Mouse (Mus musculus): ENCODE measurements around the gene Lep.

Gene Lep

DNA sequence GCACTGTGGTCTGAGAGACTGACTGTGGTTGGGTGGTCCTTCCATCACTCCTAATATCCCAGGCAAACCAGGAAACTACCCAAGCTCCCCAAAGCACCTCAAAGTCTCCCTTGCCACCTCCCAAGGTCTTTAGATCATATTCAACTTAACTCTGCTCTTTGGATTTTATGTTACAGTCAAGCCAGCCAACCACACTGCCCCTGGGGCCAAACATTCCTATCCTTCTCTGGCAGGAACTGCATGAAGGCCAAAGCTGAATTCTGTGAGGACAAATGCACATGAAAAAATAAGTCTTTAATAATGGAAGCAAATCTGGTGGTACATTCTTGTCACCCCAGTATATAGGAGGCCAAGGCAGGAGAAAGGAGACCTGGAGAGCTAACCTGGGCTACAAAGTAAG is 16.0 kb upstream of the Lep start:
- peak; percentile 63 for DNase-seq (ENCODE audit: low spot score)

DNA sequence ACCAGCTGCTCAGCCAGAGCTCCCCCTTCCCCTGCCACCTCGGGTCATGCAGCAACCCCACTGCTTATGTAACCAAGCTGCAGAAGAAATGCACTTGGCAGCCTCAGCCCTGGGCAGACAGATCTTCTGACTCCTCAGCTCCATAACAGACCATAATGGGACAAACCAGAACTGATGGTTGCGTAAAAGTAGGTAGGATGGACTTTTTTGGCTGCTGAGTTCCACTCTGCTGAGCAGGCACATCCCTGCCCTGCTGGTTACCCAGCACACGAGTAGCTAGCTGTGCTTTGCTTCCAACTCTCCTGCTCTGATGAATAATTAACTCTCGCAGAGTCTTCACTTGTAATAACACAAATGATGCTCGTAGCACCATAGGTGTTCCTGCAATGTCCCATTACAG is 10.1 kb upstream of the Lep start:
- peak; percentile 63 for DNase-seq (ENCODE audit: low spot score)

DNA sequence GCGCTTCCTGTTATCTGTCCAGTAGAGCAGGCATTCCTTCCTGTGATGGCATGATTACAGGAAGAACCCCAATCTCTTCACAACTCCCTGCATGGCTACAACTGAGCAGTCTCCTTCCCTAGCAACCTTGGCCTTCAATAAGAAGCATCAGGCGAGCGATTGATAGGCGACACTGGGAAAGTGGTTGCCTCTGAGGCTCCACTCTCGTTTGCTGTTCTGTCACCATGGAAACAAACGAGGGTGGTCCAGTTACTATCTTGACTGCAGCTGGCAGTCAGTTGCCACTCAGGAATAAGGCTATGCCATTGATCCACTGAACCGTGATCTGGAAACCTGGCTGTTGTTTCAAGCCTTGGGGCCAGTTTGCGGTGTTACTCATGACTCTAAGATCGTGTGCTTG is 7.8 kb upstream of the Lep start:
- DNase-seq (ENCODE audit: low spot score), result no peak

DNA sequence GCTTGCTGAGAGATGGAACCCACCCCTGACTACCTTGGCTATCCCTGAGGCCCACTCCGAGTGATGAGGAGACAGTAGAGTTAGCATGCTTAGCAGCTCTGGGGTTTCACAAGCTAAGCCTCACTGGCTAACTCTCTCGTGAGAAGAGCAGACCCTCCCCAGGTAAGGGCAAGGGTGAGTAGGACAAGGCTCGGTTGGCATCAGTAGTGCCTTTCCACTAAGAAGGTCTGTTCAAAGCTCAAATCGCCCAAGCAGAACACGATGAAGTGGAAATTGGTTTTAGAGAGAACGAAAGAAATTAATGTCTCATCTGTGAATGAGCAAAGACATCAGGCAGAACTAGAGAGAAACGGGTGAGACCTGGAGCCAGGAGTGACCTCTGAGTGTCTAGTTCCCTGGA is 6.8 kb upstream of the Lep start:
- DNase-seq (ENCODE audit: low spot score), result no peak

DNA sequence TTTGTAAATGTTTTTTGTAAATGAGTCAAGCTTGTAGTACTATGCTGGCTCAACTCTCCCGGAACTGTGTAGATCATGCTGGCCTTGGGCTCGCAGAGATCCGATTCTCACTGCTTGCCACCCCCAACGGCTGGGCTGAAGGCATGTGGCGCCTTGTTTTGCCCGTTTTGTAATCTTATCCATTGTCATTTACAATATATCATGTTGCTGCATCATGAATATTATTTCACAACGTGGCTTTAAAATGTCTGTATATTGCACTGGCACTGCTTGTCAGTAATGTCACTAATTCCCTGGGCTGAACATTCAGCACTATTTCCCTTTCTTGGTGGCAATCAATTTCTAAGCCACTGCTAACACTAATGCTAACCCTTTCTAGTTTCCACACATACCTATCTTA is 3.6 kb upstream of the Lep start:
- DNase-seq (ENCODE audit: low spot score), result no peak

DNA sequence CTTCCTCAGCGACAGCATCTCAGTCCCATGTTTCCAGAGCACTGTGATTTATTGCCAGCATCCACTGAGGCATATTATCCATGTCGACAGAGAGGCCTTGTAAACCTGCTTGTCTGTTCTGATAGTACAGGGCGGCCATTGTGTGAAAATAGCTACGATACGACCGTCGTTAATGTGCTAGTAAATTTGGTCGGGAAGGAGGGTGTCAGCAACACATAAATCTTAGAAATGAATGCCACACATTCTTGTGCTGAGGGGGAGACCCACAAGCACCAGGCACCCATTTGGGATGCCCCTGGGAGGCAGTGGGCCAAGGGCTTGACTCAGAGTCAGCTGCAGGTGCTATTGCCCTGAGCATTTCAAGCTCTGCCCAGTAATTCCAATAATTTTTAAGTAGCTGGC is 6.4 kb downstream of the Lep start:
- no peak for DNase-seq (ENCODE audit: low spot score)

DNA sequence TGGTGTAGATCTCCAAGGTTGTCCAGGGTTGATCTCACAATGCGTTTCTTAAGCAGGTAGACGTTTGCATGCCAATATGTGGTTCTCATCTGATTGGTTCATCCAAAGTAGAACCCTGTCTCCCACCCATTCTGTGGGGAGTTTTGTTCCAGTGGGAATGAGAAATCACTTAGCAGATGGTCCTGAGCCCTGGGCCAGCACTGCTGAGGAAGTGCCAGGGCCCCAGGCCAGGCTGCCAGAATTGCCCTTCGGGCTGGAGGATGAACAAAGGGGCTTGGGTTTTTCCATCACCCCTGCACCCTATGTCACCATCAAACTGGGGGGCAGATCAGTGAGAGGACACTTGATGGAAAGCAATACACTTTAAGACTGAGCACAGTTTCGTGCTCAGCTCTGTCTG is 12.2 kb downstream of the Lep start:
- no peak for DNase-seq (ENCODE audit: low spot score)

DNA sequence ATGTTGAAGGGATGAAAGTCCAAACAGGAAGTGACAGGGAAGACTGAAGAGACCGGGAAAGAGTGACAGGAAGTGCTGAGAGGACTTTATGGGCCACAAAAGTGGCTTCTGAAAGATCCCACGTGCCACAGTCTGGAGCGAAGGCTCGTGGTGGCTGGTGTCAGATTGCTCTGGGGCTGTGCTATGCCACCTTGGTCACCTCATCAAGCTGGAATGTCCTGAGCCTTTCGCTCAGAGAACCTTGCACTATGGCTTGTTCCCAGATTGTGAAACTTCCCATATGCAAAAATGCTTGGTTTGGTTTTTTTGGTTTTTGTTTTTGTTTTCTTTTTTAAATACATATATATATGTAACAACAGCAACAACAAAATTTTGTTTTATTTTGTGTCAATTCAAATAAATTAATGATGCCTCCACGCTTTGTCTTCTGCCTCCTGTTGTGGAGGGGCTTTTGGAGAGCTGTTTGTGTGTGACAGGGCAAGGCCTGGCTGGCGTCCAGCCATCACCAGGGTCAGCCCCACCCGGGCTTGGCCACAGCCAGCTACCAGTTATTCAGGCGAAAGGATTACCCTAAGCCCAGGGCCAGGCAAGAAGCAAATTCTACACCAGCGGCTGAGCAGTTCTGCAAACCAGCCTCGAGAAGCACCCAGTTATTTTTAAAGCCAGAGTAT is 13.6 kb downstream of the Lep start:
- peak; percentile 95 for DNase-seq (ENCODE audit: low spot score)

DNA sequence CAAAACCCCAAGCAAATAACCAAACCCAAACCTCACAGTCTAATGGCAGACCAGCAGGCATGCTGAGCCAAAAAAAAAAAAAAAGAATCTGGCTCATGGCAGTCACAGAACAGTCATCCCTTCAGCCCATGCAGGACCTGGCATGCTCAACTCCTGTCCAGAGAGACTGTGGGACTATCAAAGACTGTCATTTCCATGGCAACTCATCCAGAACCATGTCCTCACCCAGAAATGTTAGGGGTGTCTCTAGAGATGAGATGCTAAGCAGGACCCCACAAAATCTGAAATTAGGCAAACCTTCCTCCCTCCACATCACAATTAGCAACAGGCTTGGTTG is 14.1 kb downstream of the Lep start:
- DNase-seq (ENCODE audit: low spot score), result no peak

DNA sequence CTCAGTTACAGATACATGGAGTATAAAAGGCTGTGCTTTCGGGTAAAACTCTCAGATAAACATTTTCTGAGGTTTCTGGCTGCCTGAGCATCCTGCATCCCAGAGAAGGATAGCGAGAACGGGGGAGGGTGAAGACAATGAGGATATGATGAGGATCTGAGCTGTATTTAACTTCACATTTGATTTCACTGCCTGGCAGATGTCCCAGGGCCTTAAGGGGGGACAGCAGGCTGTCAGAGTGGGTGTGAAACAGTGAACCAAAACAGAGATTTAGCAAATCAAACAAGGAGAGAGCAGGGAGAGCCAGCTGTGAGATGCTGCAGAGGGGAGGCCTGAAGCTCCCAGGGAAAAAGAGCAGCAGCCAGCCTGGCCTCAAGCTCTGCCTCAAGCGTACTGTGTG is 19.3 kb downstream of the Lep start:
- no peak for DNase-seq (ENCODE audit: low spot score)

DNA sequence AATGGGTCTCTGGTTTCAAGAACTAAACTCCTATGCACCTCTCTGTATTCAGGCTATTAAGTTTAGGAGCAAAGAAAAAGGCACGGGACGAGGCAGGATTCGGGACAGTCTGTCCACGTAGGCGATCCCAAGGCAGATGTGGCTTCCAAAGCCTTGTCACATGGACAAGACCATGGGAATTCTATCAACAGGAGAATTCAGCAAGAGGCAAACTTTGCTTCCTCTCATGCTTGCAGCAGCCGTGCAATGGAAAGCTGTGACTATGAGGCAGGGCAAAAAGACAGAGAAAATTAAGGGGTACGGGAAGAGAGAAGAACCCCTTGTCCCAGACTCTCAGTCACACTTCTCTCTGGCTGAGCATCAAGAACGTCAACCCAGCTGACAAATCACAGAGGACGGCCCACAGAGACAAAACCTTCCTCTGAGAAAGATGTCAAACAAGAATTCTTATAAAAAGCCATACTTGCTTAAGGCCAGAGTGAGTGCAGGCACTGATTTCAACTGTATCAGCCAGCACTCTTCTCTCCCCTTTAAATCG is 21.9 kb downstream of the Lep start:
- DNase-seq (ENCODE audit: low spot score), result no peak

DNA sequence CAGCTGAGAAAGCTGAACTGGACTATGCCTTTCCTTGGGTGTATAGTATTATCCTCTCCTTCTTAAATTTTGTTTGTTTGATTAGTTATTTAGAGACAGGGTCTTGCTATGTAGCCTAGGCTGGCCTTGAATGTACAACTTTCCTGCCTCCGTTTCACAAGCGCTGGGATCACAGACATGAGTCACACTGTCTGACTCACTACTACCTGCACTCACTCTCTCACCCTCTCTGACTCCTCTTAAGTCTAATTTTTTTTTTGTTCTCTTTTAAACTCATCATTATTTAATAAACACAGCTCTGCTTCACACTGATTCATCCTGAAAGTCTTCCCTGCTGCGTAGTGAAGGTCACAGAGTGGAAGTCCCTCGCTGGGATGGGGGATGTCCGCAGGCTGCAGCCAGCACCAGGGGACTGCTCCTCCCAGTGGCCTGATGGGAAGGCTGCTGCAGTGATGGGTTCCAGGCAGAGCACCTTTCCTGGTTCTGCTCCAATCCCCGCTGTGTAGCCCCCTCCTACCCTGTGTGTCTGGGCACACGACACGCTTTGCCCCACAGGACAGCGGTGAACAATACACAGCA is 22.8 kb downstream of the Lep start:
- no peak for DNase-seq (ENCODE audit: low spot score)

DNA sequence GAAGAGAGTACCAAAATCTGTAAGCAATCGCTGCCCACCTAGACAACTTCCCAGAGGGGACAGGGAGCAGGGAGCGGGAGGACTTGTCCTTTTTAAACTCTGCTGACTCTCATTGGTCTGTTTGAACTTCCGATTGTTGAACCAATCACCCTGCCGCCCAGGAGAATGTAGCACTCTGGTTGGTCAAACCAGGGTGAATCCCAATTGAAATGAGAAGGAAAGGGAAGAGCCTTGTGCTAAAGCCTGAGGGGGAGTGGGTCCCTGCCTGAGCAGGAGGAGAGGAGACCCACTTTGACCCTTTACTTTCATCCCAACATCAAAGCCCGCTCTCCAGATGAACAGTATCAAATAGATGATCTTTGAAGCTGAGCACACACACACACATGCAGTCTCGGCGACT is 24.4 kb downstream of the Lep start:
- DNase-seq (ENCODE audit: low spot score), result no peak

DNA sequence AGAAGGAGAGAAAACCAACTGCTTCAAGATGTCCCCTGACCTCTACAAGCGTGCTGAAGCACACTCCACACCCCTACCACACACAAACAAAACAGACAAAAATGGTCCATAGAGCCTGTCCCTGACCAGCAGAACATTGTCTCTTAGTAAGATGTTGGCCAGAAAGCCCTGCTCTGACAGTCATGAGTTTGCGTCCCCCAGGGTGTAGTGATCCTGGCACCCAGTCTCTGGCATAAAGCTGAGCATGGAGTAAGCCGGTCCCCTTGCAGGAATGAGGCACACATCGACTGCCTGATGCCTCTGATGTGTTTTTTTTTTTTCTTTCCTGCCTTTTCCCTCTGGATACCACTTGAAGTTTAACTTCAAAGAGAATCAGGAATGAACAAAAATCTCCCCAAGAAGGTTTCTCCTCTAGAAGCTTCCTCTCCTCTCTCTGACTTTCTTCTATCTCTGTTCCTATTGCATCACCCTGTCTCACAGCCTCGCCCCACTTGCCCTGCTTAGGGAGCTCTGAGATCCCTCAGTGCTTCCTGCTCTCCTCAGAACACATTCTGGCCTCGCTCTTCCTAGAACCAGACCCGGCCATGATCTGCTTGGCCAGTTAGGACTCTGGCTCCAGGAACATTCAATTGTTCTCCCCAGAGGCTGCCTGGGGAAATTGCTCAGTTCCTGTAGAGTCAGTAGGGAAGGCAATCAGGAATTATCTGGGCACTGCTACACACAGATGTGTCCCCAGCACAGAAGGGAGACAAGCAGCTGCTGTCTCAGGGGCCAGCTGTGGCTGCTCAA is 28.1 kb downstream of the Lep start:
- DNase-seq (ENCODE audit: low spot score), result peak; percentile 90

DNA sequence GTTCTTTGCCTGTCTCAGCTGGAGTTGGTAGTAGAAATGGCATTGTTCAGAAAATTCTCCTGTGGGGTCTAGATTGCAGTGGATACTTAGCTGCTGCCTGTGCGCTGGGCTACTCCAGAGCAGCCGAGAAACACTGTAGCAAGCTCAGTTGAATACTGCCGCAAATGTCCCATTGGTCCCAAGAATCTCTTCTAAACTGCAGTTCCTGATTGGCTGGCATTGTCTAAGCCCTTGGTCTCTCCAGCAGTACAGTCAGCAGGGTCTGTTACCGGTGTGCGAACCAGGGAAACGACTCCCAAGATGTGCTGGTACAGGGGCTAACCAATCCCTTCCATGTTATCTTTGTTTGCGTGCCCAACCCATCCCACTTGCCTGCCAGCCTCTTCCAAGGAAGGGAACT is 32.2 kb downstream of the Lep start:
- DNase-seq (ENCODE audit: low spot score), result no peak

DNA sequence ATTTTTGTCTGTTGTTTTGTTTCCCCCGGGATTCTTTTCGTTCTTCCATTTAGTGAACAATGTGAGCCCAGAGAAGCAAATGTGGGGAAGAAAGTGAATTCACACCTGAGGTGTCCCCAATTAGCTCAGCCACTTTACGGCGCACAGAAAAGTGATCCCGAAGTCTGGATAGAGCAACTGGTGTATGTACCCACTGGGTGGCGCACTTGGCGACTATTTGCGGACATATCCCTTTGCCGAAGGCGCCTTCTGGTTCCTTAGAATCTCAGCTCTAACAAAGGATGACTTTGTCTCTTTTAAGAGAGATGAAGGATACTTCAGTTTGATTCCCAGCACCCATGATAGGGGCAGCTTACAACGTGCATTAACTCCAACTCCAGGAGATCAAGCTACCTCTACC is 32.9 kb downstream of the Lep start:
- no peak for DNase-seq (ENCODE audit: low spot score)

DNA sequence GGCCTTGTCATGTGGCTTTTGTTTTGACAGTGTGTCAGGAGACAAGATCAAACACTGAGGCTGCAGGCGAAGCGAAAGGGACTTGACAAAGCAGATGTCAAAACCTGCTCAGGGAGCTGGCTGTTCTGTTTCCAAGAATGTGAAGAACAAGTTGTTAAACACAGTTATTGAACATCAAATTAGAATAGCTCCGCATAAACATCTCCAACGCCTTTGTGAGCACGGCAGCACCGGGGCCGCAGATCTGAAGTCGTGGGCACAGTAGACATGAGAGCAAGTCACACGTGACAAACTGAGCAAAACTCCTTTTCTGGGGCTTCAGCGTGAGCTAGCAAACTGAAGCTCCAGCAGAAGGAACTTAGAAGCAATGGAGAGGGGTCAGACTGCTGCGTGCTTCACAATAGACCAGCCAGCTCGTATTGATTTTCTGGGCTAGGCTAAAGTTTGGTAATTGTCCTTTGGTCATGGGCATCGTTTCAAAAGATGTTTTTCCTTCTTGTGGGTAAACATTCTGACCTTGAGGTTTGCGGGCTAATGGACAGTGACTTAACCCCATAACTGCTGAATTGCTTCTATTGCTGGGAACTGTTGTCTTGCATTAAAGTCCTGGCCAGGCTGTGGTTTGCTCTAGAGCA is 39.6 kb downstream of the Lep start:
- DNase-seq (ENCODE audit: low spot score), result peak; percentile 51

DNA sequence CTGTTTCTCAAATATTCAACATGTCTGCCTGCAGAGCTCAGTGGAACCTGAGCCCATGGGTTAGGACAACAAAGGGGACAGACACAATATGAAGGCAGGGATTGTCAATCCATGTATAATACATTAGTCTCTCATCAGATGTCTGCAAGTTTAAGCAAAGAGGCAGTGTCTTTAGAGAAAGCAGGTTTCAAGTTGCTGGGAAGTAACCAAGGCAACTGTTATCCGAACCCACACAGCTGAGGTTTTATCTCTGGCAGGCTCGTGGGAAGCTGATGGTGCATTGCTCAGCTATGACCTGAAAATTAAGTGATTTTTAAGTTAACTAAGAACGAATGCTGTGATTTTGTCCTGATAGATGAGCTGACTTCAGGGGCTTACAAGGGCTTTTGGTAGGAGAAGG is 40.4 kb downstream of the Lep start:
- DNase-seq (ENCODE audit: low spot score), result no peak

DNA sequence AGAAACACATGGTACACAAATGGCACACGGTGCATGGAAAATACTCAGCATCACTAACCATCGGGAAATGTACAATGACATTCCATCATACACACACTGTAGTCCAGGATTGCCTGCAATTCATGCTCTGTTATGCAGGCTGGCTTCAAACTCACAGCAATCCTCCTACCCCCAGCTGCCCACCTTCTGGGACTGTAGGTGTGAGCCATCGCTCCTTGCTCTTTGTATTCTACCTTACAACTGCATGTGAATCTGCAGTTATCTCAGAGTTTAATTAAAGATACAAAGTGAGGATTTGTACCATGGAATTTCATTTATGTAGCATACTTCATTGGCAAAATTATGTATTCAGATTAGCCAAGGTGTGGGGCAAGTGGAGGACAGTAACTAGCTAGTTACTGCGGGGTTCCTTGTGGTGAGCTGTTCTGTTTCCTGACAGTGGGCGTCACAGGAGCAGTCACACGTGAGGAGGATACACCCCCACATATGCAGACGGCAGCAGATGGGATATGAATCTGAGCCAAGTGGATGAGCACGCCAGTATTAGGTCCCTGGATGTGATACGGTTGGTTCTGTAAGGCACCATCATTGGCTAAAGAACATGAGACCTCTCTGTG is 41.3 kb downstream of the Lep start:
- no peak for DNase-seq (ENCODE audit: low spot score)

DNA sequence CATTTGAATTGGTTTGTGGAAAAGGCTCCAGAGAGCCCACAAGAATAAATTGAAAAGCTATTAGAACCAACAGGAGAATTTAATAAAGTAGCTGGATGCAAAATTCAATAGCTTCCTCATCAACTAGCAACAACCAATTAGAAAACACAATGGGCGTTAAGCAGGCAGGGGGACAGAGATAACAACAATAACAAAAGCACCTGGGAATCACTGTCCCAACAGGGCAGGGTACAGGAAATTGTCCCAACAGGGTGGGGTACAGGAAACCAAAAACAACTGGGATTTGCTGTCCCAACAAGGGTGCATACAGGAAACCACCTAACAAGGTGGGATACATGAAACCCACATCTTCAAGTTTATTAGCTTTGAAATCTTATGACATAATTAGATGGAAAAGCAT is 48.4 kb downstream of the Lep start:
- no peak for DNase-seq (ENCODE audit: low spot score)

DNA sequence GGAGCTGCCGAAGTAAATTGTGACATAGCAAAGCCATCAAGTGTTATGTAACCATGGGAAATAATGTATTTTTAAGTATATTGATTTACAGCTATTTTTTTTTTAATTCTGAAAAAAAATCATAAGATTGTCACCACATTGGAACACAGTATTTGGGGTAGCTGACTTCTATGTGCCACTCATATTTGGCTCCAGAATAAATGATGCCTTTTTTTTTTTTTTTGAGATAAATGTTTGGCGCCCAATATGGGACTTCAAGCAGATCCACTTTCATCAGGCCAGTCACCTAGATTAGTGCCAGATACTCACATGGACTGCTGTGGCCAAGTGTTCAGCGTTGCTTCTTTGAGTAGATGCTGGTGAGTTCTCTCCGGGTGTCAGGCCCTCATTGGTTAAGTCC is 51.5 kb downstream of the Lep start:
- DNase-seq (ENCODE audit: low spot score), result no peak

DNA sequence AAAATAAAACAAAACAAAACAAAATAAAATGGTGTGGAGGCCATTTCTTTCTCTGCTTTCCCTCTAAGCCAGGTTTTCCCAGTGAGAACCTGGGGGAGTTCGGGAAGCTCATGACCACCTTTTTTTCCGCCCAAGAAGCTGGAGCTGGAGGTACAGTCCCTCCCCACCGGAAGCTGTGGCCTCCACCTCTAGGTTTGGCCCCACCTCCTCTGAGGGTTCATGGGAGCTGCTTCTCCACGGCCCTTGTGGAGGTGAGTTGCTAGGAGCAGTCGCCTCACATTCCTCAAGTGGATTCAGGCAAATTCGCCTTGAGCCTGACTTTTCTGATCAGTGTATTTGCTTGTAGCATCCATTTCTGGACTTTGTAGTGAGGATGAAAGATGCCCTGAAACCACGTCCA is 55.7 kb downstream of the Lep start:
- no peak for DNase-seq (ENCODE audit: low spot score)
